Mouse (Mus musculus): ENCODE results near the gene Mgat5. TPM values are rescaled to one million over a fixed set of nuclear protein-coding genes. Genes with fewer than 3 reads are reported as not detected.
A peak's percentile ranks its signal among the peaks of the same experiment; 100 is the strongest.

The Mgat5 gene
- polyA plus RNA-seq, 1 experiment from 2014 or later, result 5.5 TPM

GRCm38 (mm10) chr1:127511362-127511761 is 306.5 kb downstream of the Mgat5 start:
- H3K9ac ChIP-seq, result no peak overlapping the region
- no peak for ATAC-seq (ENCODE audit: insufficient number of reproducible peaks, low FRiP score, low TSS enrichment, low read depth)
- H3K36me3 ChIP-seq, result no peaks in the 10 kb centered on the region
- no peak overlapping the region for H3K4me2 ChIP-seq (replicated peaks)
- no peak overlapping the region for H3K27ac ChIP-seq (replicated peaks)
- H3K4me1 ChIP-seq, result no peaks in the 10 kb centered on the region
- H3K9me3 ChIP-seq (replicated peaks), result no peaks in the 10 kb centered on the region
- no peaks in the 10 kb centered on the region for H3K27me3 ChIP-seq
- H3K4me3 ChIP-seq (replicated peaks), result no peak overlapping the region
- 78% methylated on average over 6 of the region's 6 CpGs for WGBS

GRCm38 (mm10) chr1:127512709-127513108 is 307.9 kb downstream of the Mgat5 start:
- H3K4me2 ChIP-seq (replicated peaks), result no peak overlapping the region
- no peak overlapping the region for H3K9ac ChIP-seq
- 77% methylated on average over 6 of the region's 6 CpGs for WGBS
- no peaks in the 10 kb centered on the region for H3K27me3 ChIP-seq
- no peak overlapping the region for H3K4me3 ChIP-seq (replicated peaks)
- no peaks in the 10 kb centered on the region for H3K9me3 ChIP-seq (replicated peaks)
- no peaks in the 10 kb centered on the region for H3K36me3 ChIP-seq
- no peaks in the 10 kb centered on the region for H3K4me1 ChIP-seq
- ATAC-seq (ENCODE audit: insufficient number of reproducible peaks, low FRiP score, low TSS enrichment, low read depth), result no peak
- H3K27ac ChIP-seq (replicated peaks), result no peak overlapping the region

GRCm38 (mm10) chr1:127513140-127513539 is 308.3 kb downstream of the Mgat5 start:
- Histone ChIP-seq H3K9me3 (replicated peaks) (no peaks in the 10 kb centered on the region), H3K27me3 (no peaks in the 10 kb centered on the region), H3K4me1 (no peaks in the 10 kb centered on the region), H3K4me3 (replicated peaks) (no peak overlapping the region), H3K27ac (replicated peaks) (no peak overlapping the region), H3K4me2 (replicated peaks) (no peak overlapping the region), H3K9ac (no peak overlapping the region), H3K36me3 (no peaks in the 10 kb centered on the region)
- ATAC-seq (ENCODE audit: insufficient number of reproducible peaks, low FRiP score, low TSS enrichment, low read depth), result no peak
- 83% methylated on average over 8 of the region's 8 CpGs for WGBS

- H3K4me2 ChIP-seq (replicated peaks), result no peak overlapping the region
- no peaks in the 10 kb centered on the region for H3K27me3 ChIP-seq
- no peaks in the 10 kb centered on the region for H3K4me1 ChIP-seq
- 77% methylated on average over 3 of the region's 3 CpGs for WGBS
- H3K9me3 ChIP-seq (replicated peaks), result no peaks in the 10 kb centered on the region
- H3K9ac ChIP-seq, result no peak overlapping the region
- ATAC-seq (ENCODE audit: insufficient number of reproducible peaks, low FRiP score, low TSS enrichment, low read depth), result no peak
- H3K27ac ChIP-seq (replicated peaks), result no peak overlapping the region
- H3K36me3 ChIP-seq, result no peaks in the 10 kb centered on the region
- no peak overlapping the region for H3K4me3 ChIP-seq (replicated peaks)
Measured at GRCm38 (mm10) chr1:127513664-127514063, 308.8 kb downstream of the Mgat5 start.

GRCm38 (mm10) chr1:127514479-127514878 is 309.7 kb downstream of the Mgat5 start:
- Histone ChIP-seq H3K36me3 (no peaks in the 10 kb centered on the region), H3K4me1 (no peaks in the 10 kb centered on the region), H3K4me2 (replicated peaks) (no peak overlapping the region), H3K9ac (no peak overlapping the region), H3K27ac (replicated peaks) (no peak overlapping the region), H3K9me3 (replicated peaks) (no peaks in the 10 kb centered on the region), H3K4me3 (replicated peaks) (no peak overlapping the region), H3K27me3 (no peaks in the 10 kb centered on the region)
- ATAC-seq (ENCODE audit: insufficient number of reproducible peaks, low FRiP score, low TSS enrichment, low read depth), result no peak
- WGBS, result 68% methylated on average over 3 of the region's 3 CpGs

- Histone ChIP-seq H3K4me3 (replicated peaks) (no peak overlapping the region), H3K9ac (no peak overlapping the region), H3K9me3 (replicated peaks) (no peaks in the 10 kb centered on the region), H3K36me3 (no peaks in the 10 kb centered on the region), H3K27me3 (no peaks in the 10 kb centered on the region), H3K27ac (replicated peaks) (no peak overlapping the region), H3K4me1 (no peaks in the 10 kb centered on the region), H3K4me2 (replicated peaks) (no peak overlapping the region)
- 98% methylated on average over 10 of the region's 10 CpGs for WGBS
- no peak for ATAC-seq (ENCODE audit: insufficient number of reproducible peaks, low FRiP score, low TSS enrichment, low read depth)
Measured at GRCm38 (mm10) chr1:127514888-127515287, 310.1 kb downstream of the Mgat5 start.

GRCm38 (mm10) chr1:127523364-127523763 is 318.5 kb downstream of the Mgat5 start:
- Histone ChIP-seq H3K4me1 (no peaks in the 10 kb centered on the region), H3K9ac (no peak overlapping the region), H3K27me3 (no peaks in the 10 kb centered on the region), H3K36me3 (no peaks in the 10 kb centered on the region), H3K4me3 (replicated peaks) (no peak overlapping the region), H3K4me2 (replicated peaks) (no peak overlapping the region), H3K9me3 (replicated peaks) (no peaks in the 10 kb centered on the region), H3K27ac (replicated peaks) (no peak overlapping the region)
- no peak for ATAC-seq (ENCODE audit: insufficient number of reproducible peaks, low FRiP score, low TSS enrichment, low read depth)
- WGBS, result 88% methylated on average over 8 of the region's 8 CpGs

GRCm38 (mm10) chr1:127530849-127531580 is 326.2 kb downstream of the Mgat5 start:
- no peaks in the 10 kb centered on the region for H3K27me3 ChIP-seq
- H3K27ac ChIP-seq (replicated peaks), result no peak overlapping the region
- 47% methylated on average over 14 of the region's 14 CpGs for WGBS
- H3K9ac ChIP-seq, result no peak overlapping the region
- no peak overlapping the region for H3K4me2 ChIP-seq (replicated peaks)
- no peaks in the 10 kb centered on the region for H3K36me3 ChIP-seq
- H3K4me3 ChIP-seq (replicated peaks), result no peak overlapping the region
- ATAC-seq (ENCODE audit: insufficient number of reproducible peaks, low FRiP score, low TSS enrichment, low read depth), result peak; percentile 73
- H3K9me3 ChIP-seq (replicated peaks), result no peaks in the 10 kb centered on the region
- no peaks in the 10 kb centered on the region for H3K4me1 ChIP-seq

GRCm38 (mm10) chr1:127531723-127532122 is 326.9 kb downstream of the Mgat5 start:
- no peaks in the 10 kb centered on the region for H3K36me3 ChIP-seq
- no peak overlapping the region for H3K27ac ChIP-seq (replicated peaks)
- no peaks in the 10 kb centered on the region for H3K9me3 ChIP-seq (replicated peaks)
- no peaks in the 10 kb centered on the region for H3K27me3 ChIP-seq
- ATAC-seq (ENCODE audit: insufficient number of reproducible peaks, low FRiP score, low TSS enrichment, low read depth), result no peak
- H3K4me2 ChIP-seq (replicated peaks), result no peak overlapping the region
- WGBS, result 66% methylated on average over 5 of the region's 5 CpGs
- H3K4me3 ChIP-seq (replicated peaks), result no peak overlapping the region
- H3K4me1 ChIP-seq, result peaks cover 4% of the 10 kb centered on the region
- H3K9ac ChIP-seq, result no peak overlapping the region

- Histone ChIP-seq H3K4me2 (replicated peaks) (peak overlapping the region; percentile 47), H3K36me3 (no peaks in the 10 kb centered on the region), H3K27me3 (no peaks in the 10 kb centered on the region), H3K27ac (replicated peaks) (peak overlapping the region; percentile 73; the same call in 1 of the 2 replicates), H3K9me3 (replicated peaks) (no peaks in the 10 kb centered on the region), H3K4me1 (peaks cover 18% of the 10 kb centered on the region), H3K9ac (no peak overlapping the region), H3K4me3 (replicated peaks) (no peak overlapping the region)
- ATAC-seq (ENCODE audit: insufficient number of reproducible peaks, low FRiP score, low TSS enrichment, low read depth), result no peak
- 36% methylated on average over 5 of the region's 5 CpGs for WGBS
Measured at GRCm38 (mm10) chr1:127536448-127536847, 331.6 kb downstream of the Mgat5 start.

- Histone ChIP-seq H3K36me3 (no peaks in the 10 kb centered on the region), H3K27me3 (no peaks in the 10 kb centered on the region), H3K4me1 (peaks cover 18% of the 10 kb centered on the region), H3K4me3 (replicated peaks) (peak overlapping the region; percentile 26), H3K9me3 (replicated peaks) (no peaks in the 10 kb centered on the region), H3K9ac (no peak overlapping the region), H3K27ac (replicated peaks) (peak overlapping the region; percentile 73; the same call in 1 of the 2 replicates), H3K4me2 (replicated peaks) (peak overlapping the region; percentile 47)
- ATAC-seq (ENCODE audit: insufficient number of reproducible peaks, low FRiP score, low TSS enrichment, low read depth), result peak; percentile 85
- WGBS, result 9% methylated on average over 17 of the region's 17 CpGs
Measured at GRCm38 (mm10) chr1:127537204-127538038, 332.6 kb downstream of the Mgat5 start.

All from embryonic facial prominence, embryonic 15.5 days (tissue).